Mouse (Mus musculus) spleen, adult 2 months (tissue): ENCODE measurements around the gene Vps37b. TPM values are rescaled to one million over a fixed set of nuclear protein-coding genes. Genes with fewer than 3 reads are reported as not detected.

Experiments
- DNase-seq, 2 experiments: peaks; one replicate each; pipeline versions ENCODE4 v3.0.0 to v3.0.0-alpha.2; 2012 to 2021; ENCODE audit warnings: low spot score in 2 of 2, low read depth in 1 of 2
- H3K27ac ChIP-seq: fragments of 200-500 bp; 2 replicates; pipeline ENCODE4 v1.5.1; 2012; ENCODE audit warnings: low read length, inconsistent platforms; ENCODE audit not compliant: insufficient read depth
- H3K27me3 ChIP-seq: fragments of 200-500 bp; 2 replicates; pipeline ENCODE4 v1.6.1; 2012; ENCODE audit warnings: mild to moderate bottlenecking, moderate library complexity, low read length, inconsistent platforms; ENCODE audit not compliant: control insufficient read depth, insufficient read depth
- H3K36me3 ChIP-seq: fragments of 200-500 bp; 2 replicates; pipeline ENCODE4 v1.6.1; 2012; ENCODE audit warnings: mild to moderate bottlenecking, low read length, inconsistent platforms; ENCODE audit not compliant: control insufficient read depth, insufficient read depth
- H3K4me1 ChIP-seq: fragments of 200-500 bp; 2 replicates; pipeline ENCODE4 v1.6.1; 2011; ENCODE audit warnings: inconsistent platforms; ENCODE audit not compliant: control insufficient read depth, insufficient read depth, insufficient read length
- H3K4me3 ChIP-seq: fragments of 200-500 bp; 2 replicates; pipeline ENCODE4 v1.5.1; 2011; ENCODE audit warnings: mild to moderate bottlenecking, inconsistent platforms; ENCODE audit not compliant: insufficient read depth, insufficient read length; ENCODE audit errors: extremely low read depth
- CTCF ChIP-seq: fragments of 200-500 bp; IDR thresholded peaks from 2 replicates; pipeline ENCODE4 v1.5.1; 2011; ENCODE audit warnings: mild to moderate bottlenecking, inconsistent platforms; ENCODE audit not compliant: insufficient read depth, insufficient read length, insufficient replicate concordance; ENCODE audit errors: extremely low read depth
- POLR2A ChIP-seq: fragments of 200-500 bp; IDR thresholded peaks from 2 replicates; pipeline ENCODE4 v1.6.1; 2011; ENCODE audit warnings: low read depth, low read length, inconsistent platforms
- WGBS: fragments of 180-500 bp; shearing (Covaris S2); methylation state at CpG from one replicate; pipeline ENCODE4 v1.1.7; 2018; 5-methylcytosine and 5-hydroxymethylcytosine counted together
- polyA plus RNA-seq: library from polyadenylated mRNA; depleted of rRNA; stranded (reverse); fragments of >200 nt; gene quantifications from 2 replicates; pipeline ENCODE4 v1.2.3, GENCODE M21; 2012

The Vps37b gene
- polyA plus RNA-seq, 1 experiment: 58.1 TPM

DNA sequence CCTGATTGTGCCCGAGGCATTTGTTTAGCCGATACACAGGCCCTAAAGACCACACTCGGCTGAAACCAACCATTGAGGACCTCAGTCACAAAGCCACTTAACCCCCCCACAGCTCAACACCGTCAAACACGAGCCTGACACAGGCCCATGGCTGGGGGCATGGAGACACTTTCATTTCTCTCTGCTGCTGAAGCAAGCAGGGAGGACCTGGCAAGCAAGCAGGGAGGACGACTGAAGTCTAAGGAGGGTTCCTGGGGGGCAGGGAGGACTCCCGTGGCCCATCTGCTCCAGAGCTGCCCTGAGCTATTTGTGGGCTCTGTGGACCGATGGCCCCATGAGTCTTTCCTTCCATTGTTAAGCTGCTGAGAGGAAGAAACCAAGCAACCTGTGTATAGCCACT lies 20.1 kb downstream of the Vps37b start:
- no peaks in the 10 kb centered on the region for H3K27me3 ChIP-seq
- no peak overlapping the region for H3K4me3 ChIP-seq
- H3K27ac ChIP-seq: peak overlapping the region; percentile 85
- 14% methylated on average over 8 of the region's 8 CpGs for WGBS
- TF ChIP-seq CTCF (no peak), POLR2A (no peak)
- peaks cover 52% of the 10 kb centered on the region; the same call in 1 of the 2 replicates for H3K4me1 ChIP-seq
- DNase-seq: peak in 1 of 2 experiments; percentile 45
- peaks cover 20% of the 10 kb centered on the region for H3K36me3 ChIP-seq

GRCm38 (mm10) chr5:124010910-124011655 lies 21.0 kb downstream of the Vps37b start:
- DNase-seq: no peak

DNA sequence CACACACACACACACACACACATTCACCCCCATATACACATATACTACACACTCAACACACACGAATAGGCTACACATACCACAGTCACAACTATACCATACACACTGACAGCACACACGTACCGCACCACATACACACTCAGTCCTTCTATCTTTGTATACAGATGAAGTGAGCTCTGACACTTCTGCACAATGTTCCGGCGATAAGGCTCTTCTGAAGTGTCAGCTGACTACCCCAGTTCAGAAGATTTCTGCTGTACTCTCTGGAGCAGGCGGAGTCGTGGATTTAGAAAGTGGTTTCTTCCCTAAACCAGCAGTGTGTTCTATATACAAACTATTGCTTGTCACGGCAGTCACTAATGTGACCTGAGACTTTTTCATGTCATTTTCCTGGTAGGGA lies 22.0 kb downstream of the Vps37b start:
- Histone ChIP-seq H3K4me3 (no peak overlapping the region), H3K27ac (no peak overlapping the region), H3K4me1 (peaks cover 38% of the 10 kb centered on the region; the same call in 1 of the 2 replicates), H3K27me3 (no peaks in the 10 kb centered on the region), H3K36me3 (peaks cover 35% of the 10 kb centered on the region)
- no peak for TF ChIP-seq CTCF
- TF ChIP-seq POLR2A: no peak
- DNase-seq: no peak
- WGBS: 77% methylated on average over 8 of the region's 8 CpGs

More at GRCm38 (mm10) chr5:124010910-124011655, 21.0 kb downstream of the Vps37b start:
- Histone ChIP-seq H3K27me3 (no peaks in the 10 kb centered on the region), H3K4me1 (peaks cover 45% of the 10 kb centered on the region; the same call in 1 of the 2 replicates), H3K27ac (peak overlapping the region; percentile 85), H3K36me3 (peaks cover 26% of the 10 kb centered on the region), H3K4me3 (peak overlapping the region; percentile 19)
- 25% methylated on average over 19 of the region's 19 CpGs for WGBS
- TF ChIP-seq POLR2A: no peak
- TF ChIP-seq CTCF: no peak

DNA sequence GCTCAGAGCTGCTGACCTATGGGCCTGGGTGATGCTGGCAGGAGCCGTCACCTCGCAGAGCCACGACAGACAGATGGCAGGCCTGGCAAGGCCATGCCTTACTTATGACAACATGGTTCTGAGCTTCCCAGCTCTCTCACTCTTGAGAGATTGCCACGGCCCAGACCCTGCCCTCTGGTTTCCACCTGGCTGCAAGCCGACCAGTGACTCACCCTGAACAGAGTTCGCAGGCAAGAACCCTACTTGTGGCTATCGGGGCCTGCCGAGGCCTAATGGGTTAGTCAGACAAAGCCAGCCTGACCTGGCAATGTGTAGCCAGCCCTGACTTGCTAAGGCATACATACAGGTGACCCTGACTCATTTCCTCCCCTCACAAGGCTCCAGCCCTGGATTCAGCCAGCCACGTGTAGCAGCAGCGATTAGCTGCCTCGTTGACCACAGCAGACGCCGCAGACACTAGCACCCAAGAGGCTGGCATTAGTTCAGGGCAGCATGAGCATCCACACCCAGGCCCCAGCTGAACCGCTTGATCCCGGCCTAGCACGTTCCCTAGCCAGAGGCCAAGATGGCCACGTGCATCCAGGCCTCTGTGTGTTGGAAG lies 25.1 kb downstream of the Vps37b start:
- no peak overlapping the region for H3K27ac ChIP-seq
- TF ChIP-seq POLR2A (no peak), CTCF (no peak)
- no peak for DNase-seq

DNA sequence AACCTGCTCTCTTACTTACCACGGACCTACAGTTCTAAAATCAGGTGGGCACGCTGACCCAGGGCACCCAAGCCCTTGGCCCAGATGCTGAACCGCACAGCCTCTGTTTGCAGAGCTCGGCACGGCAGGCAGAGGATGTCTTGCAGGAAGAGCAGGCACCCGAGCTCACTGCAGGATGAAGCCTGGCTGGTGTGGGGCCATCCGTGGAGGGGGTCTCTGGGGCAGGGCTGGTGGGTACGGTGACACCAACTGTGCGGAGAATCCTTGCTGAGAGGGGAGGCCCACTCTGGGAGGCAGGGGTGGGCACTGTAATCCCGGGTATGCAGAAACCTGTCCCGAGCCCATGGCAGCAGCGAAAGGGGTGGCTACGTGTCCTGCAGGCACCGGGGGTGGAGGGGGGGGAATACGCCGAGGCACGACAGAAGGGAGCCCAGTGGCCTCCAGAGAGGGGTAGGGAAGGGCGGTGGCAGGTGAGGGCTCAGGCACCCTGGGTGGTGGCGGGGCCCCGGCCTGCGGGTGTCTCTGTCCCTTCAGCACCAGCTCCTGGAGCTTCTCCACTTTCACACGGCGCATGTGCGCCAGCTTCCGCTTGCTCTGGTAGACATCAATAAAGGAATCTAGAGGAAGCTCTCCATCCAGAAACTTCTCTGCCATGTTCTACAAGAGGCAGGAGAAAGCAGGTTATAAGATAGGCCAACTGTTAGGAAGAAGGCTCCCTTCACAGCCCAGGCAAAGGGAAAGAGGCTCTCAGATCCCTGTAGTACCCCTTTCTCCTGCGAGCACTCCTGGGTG lies 25.8 kb downstream of the Vps37b start:
- no peak for TF ChIP-seq POLR2A
- TF ChIP-seq CTCF: no peak
- DNase-seq: no peak
- Histone ChIP-seq H3K27me3 (no peaks in the 10 kb centered on the region), H3K4me1 (peaks cover 13% of the 10 kb centered on the region; the same call in 1 of the 2 replicates), H3K4me3 (no peak overlapping the region), H3K27ac (no peak overlapping the region), H3K36me3 (peaks cover 65% of the 10 kb centered on the region)
- 94% methylated on average over 26 of the region's 26 CpGs for WGBS

More for the DNA sequence above, 25.1 kb downstream of the Vps37b start:
- Histone ChIP-seq H3K27me3 (no peaks in the 10 kb centered on the region), H3K4me1 (peaks cover 19% of the 10 kb centered on the region; the same call in 1 of the 2 replicates), H3K36me3 (peaks cover 58% of the 10 kb centered on the region), H3K4me3 (no peak overlapping the region)
- WGBS: 92% methylated on average over 17 of the region's 17 CpGs

- Histone ChIP-seq H3K4me3 (no peak overlapping the region), H3K27ac (no peak overlapping the region), H3K27me3 (no peaks in the 10 kb centered on the region), H3K4me1 (peaks cover 11% of the 10 kb centered on the region; the same call in 1 of the 2 replicates), H3K36me3 (peaks cover 66% of the 10 kb centered on the region)
- TF ChIP-seq CTCF (no peak), POLR2A (no peak)
- no peak for DNase-seq
- WGBS: 87% methylated on average over 11 of the region's 11 CpGs
Observed at GRCm38 (mm10) chr5:124005591-124005990, 26.5 kb downstream of the Vps37b start.
